Mouse (Mus musculus): ENCODE measurements around the gene Fam222b.

GRCm38 (mm10) chr11:78118467-78118866 lies 24.0 kb downstream of the Fam222b start:
- TF ChIP-seq CTCF (IDR thresholded peaks at IDR 0.05; ENCODE audit: extremely low read depth, insufficient read depth, insufficient read length, insufficient replicate concordance) (no peak), POLR2A (IDR thresholded peaks at IDR 0.05; ENCODE audit: low read depth, low read length) (no peak)

Measured in spleen, adult 2 months (tissue).